Mouse (Mus musculus) ES-Bruce4 (cell line): ENCODE results near the gene Ikbip. TPM values are rescaled to one million over a fixed set of nuclear protein-coding genes. Genes with fewer than 3 reads are reported as not detected.

Experiments
- H3K27ac ChIP-seq: 2 replicates; pipeline ENCODE4 v1.5.1; 2012; ENCODE audit warnings: low read length, inconsistent platforms; ENCODE audit not compliant: insufficient read depth
- H3K27me3 ChIP-seq: 2 replicates; pipeline ENCODE4 v1.6.1; 2012; ENCODE audit warnings: mild to moderate bottlenecking, low read length, inconsistent platforms; ENCODE audit not compliant: control insufficient read depth, poor library complexity, insufficient read depth, severe bottlenecking
- H3K36me3 ChIP-seq: 2 replicates; pipeline ENCODE4 v1.6.1; 2012; ENCODE audit warnings: inconsistent platforms, mild to moderate bottlenecking, low read length, moderate library complexity; ENCODE audit not compliant: control insufficient read depth, poor library complexity, insufficient read depth, severe bottlenecking
- H3K4me1 ChIP-seq: one replicate; pipeline ENCODE4 v1.8.1; 2011; ENCODE audit warnings: low read length; ENCODE audit not compliant: control insufficient read depth, insufficient read depth
- H3K4me3 ChIP-seq: 2 replicates; pipeline ENCODE4 v1.5.1; 2011; ENCODE audit warnings: low read depth, mild to moderate bottlenecking, low read length
- H3K9ac ChIP-seq: 2 replicates; pipeline ENCODE4 v1.6.1; 2012; ENCODE audit warnings: low read depth, mild to moderate bottlenecking, inconsistent platforms; ENCODE audit not compliant: poor library complexity, severe bottlenecking
- H3K9me3 ChIP-seq: replicated peaks from 2 replicates; pipeline ENCODE4 v1.6.1; 2012; ENCODE audit warnings: mild to moderate bottlenecking, low read length, inconsistent platforms; ENCODE audit not compliant: control insufficient read depth, poor library complexity, insufficient read depth, severe bottlenecking
- CTCF ChIP-seq: IDR thresholded peaks from one replicate; pipeline ENCODE4 v1.8.1; 2011; ENCODE audit warnings: low read depth, low read length
- EP300 ChIP-seq: IDR thresholded peaks from 2 replicates; pipeline ENCODE4 v1.6.1; 2011; ENCODE audit warnings: low read depth, low read length; ENCODE audit not compliant: insufficient read depth
- POLR2A ChIP-seq: IDR thresholded peaks from one replicate; pipeline ENCODE4 v1.8.1; 2011; ENCODE audit warnings: low read length; ENCODE audit not compliant: insufficient read depth
- polyA plus RNA-seq: library from polyadenylated mRNA; stranded (reverse); fragments of >200 nt; gene quantifications from 2 replicates; pipeline ENCODE4 v1.2.4, GENCODE M21; 2011; ENCODE audit warnings: low read depth; ENCODE audit not compliant: missing spikeins, insufficient read depth, insufficient read length

The Ikbip gene
- polyA plus RNA-seq, 1 experiment: 35.1 TPM

DNA sequence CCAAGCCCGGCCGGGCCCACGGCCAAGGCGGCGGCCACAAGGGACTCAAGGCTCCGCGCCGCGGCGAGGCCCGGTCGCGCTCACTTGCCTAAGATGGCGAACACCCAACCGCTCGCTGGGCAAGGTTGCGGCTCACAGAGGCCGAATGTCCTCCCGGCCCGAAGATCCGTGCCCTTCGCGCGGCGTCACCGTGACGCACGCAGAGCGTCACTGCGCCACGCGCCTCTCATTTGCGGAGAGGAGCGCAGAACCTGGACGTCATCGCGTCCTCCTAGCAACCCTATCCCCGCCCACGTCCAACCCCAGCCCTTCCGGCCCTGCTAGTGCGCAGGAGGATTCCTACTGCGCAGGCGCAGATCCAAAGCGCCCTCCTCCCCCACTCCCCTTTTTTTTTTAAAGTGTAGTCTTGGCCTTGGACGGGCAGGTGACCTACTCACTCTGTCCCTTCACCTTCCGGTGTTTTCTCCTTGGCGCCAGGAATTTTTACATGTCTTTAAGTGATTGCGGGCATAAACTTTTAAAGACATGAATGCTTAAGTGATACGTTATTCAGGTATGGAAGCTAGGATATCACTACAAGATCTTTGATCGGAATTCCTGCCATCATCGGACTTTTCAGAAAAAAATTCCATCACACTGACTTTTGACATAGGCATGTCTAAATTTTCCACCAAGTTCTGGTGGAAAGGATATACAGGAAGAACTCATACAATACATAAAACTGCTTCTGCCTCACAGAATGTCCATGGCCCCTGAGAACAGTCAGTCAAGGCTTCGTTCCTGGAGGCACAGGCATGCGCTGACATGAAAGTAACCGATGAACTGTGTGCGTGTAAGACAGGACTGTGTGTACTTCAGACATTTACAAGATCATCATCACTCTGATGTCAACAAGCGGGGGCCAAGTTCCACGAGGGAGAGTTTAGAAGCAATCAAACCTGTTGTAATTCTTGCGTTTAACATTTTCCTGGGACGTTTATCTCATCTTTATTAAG lies 41.4 kb downstream of the Ikbip start, which contains the start of gene Slc25a3:
Slc25a3 (minus strand) TSS at position 232 of the 995 bp plus-strand sequence.
- TF ChIP-seq POLR2A (peak; percentile 68), CTCF (no peak), EP300 (no peak)
- Histone ChIP-seq H3K9ac (peak within 1 kb of the TSS; percentile 91), H3K36me3 (peaks cover 31% of the 10 kb centered on the region), H3K4me1 (no peaks in the 10 kb centered on the region), H3K27ac (peak within 1 kb of the TSS; percentile 78), H3K9me3 (no peaks in the 10 kb centered on the region), H3K27me3 (no peaks in the 10 kb centered on the region), H3K4me3 (peak within 1 kb of the TSS; percentile 97)

DNA sequence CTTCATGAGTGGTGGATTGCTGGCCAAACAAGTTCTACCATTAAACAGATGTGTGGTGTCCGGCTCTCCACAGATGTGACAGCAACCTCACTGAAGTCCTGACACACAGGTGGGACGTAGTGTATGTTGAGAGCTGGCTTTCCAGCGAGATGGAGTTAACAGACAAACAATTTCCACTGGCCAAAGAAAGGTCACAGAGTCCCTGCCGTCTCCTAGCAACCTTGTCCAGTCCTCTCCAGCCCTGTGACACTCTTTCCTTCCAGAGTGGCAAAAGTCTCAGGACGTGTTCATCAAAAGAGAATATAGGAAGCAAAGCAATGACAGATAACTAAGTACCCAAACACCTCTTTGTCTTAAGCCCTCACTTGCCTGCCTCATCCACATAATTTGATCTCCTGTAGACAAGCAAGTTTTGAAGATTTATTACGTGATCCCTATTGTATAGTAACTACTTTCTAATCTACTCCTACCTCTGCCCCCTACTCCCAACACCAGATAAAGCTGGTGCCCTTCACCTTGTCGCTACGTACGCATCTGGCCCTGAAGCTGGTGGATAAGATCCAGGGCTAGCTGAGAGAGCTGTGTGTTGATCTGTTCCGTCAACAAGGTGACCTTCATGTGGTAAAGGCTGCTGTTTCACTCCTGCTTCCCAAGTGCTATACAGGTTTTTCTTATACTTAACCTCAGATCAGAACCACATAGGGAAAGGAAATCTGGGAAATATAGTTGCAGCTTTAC lies 44.0 kb downstream of the Ikbip start:
- H3K27me3 ChIP-seq: no peaks in the 10 kb centered on the region
- TF ChIP-seq EP300: no peak
- no peak for TF ChIP-seq CTCF
- TF ChIP-seq POLR2A: no peak
- H3K36me3 ChIP-seq: peaks cover 7% of the 10 kb centered on the region
- H3K9me3 ChIP-seq: no peaks in the 10 kb centered on the region
- H3K4me3 ChIP-seq: no peak overlapping the region
- H3K4me1 ChIP-seq: no peaks in the 10 kb centered on the region
- no peak overlapping the region for H3K9ac ChIP-seq
- no peak overlapping the region for H3K27ac ChIP-seq

- Histone ChIP-seq H3K9me3 (no peaks in the 10 kb centered on the region), H3K27me3 (no peaks in the 10 kb centered on the region), H3K27ac (no peak overlapping the region), H3K4me3 (no peak overlapping the region), H3K36me3 (peaks cover 2% of the 10 kb centered on the region; the same call in 1 of the 2 replicates), H3K4me1 (no peaks in the 10 kb centered on the region), H3K9ac (no peak overlapping the region)
- TF ChIP-seq EP300 (no peak), CTCF (no peak), POLR2A (no peak)
Observed at GRCm38 (mm10) chr10:91127395-91127794, 44.7 kb downstream of the Ikbip start.

DNA sequence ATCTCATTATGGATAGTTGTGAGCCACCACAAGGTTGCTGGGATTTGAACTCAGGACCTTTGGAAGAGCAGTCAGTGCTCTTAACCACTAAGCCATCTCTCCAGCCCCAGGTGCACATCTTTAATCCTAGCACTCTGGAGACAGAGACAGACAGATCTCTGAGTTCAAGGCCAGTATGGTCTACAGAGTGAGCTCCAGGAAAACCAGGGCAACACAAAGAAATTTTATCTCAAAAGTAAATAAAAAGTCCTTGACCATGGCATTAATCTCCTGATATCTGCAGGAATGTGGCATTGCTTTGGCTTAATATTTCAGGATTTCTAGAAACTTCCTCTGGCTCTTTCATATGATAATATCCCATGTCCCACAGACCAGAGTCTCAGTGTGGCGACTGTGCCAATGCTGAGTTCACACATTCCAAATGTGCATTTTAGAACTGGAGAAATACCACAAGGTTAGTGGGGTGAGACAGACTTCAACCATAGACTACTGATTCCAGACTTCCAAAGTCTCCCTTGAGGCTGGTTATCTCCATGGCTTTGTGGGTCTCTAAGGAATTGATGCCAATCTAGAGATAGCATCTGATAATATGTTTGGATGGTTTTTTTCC lies 45.9 kb downstream of the Ikbip start:
- Histone ChIP-seq H3K4me3 (no peak overlapping the region), H3K36me3 (no peaks in the 10 kb centered on the region), H3K9me3 (no peaks in the 10 kb centered on the region), H3K27ac (no peak overlapping the region), H3K27me3 (no peaks in the 10 kb centered on the region), H3K9ac (no peak overlapping the region), H3K4me1 (no peaks in the 10 kb centered on the region)
- no peak for TF ChIP-seq EP300
- TF ChIP-seq CTCF: no peak
- no peak for TF ChIP-seq POLR2A

DNA sequence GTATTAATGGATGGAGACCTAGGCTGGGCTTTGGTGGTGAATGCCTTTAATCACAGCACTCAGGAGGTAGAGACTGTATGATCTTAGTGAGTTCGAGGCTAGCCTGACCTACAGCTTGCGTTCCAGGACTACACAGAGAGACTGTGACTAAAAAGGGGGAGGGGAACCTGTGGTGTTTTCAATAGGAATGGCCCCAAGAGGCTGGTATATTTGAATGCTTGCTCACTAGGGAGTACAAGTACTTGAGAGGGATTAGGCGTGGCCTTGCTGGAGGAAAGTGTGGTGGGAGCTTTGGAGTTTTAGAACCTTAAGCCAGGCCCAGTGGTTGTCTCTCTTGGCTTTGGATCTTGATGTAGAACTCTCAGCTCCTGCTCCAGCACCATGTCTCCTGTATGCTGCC lies 48.1 kb downstream of the Ikbip start:
- TF ChIP-seq CTCF: no peak
- no peak for TF ChIP-seq POLR2A
- TF ChIP-seq EP300: no peak
- Histone ChIP-seq H3K36me3 (no peaks in the 10 kb centered on the region), H3K4me1 (no peaks in the 10 kb centered on the region), H3K9me3 (no peaks in the 10 kb centered on the region), H3K4me3 (no peak overlapping the region), H3K27ac (no peak overlapping the region), H3K27me3 (no peaks in the 10 kb centered on the region), H3K9ac (no peak overlapping the region)

- Histone ChIP-seq H3K27ac (no peak overlapping the region), H3K4me1 (no peaks in the 10 kb centered on the region), H3K36me3 (no peaks in the 10 kb centered on the region), H3K9me3 (no peaks in the 10 kb centered on the region), H3K27me3 (no peaks in the 10 kb centered on the region), H3K9ac (no peak overlapping the region), H3K4me3 (no peak overlapping the region)
- TF ChIP-seq POLR2A (no peak), CTCF (no peak), EP300 (no peak)
Observed at GRCm38 (mm10) chr10:91131565-91131964, 48.8 kb downstream of the Ikbip start.
